Mouse (Mus musculus): ENCODE data around the gene Atp2b2. TPM values are rescaled to one million over a fixed set of nuclear protein-coding genes. Genes with fewer than 3 reads are reported as not detected.

The Atp2b2 gene
- 12.3 and 12.6 TPM in 2 replicates for polyA plus RNA-seq (2012; rRNA removed)

DNA sequence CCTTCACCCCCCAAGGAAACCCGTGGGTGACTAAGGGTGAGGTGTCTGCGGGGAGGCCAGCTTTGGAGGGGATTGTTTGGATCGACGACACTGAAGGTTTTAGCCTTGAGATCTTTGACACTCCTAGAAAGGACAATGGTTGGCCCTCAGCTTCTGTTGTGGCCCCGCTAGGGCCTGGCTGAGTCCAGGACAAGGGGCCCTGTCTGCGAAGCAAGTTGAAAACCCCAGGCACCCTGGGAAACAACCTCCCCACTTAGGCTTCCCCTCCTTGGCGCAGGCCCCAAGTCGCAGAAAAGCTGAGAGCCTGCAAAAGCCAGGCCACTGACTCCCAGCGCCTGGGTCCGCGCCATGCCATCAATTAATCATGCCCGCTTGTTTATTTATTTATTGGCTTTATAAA, at the start of gene Atp2b2:
TSS of gene Atp2b2 (minus strand) at position 282 of the 400 bp plus-strand sequence.

DNA sequence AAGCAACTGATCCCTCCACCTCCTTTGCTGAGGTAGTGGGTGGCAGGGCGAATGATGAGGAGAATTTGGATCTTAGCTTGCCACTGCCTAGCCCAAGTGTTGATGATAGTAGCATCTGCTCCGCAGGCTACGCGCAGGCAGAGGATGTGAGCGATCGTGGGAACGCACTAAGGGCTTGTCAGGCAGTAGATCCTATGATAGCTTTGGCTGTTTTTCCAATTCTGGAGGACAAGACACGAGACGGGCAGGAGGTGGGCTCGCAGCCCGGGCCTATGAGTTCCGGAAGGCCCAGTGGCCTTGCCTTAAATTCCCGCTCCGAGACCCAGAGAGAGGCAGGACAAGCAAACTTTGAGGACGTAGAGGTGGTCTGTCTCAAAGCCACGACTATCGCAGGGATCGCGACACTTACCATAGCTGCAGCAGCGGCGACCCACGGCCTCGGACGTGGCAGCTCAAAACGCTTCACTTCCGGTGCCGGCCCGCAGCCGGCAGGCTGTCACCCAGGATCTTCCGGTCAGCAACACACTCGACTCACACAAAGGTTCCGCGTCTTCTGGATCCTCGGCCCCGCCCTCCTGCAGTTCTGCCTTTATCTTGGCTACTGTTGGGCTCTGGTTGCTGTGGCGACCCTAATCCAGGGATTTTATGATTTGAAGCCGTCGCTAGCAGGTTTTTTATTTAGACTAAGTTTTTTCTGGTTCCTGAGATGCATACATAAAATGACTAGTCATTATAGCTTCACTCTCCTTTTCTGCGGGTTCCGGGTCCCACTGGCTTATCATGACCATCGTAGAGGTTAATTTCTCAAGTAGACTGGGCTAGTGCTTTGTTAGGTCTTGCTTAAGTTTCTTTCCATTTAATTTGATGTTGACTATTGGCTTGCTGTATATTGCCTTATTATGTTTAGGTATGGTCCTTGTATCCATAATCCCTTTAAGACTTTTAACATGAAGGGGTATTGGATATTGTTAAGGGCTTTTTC, 301.9 kb downstream of the Atp2b2 start, which contains the start of gene Sec13:
TSS of gene Sec13 (minus strand) at position 508 of the 982 bp plus-strand sequence.

DNA sequence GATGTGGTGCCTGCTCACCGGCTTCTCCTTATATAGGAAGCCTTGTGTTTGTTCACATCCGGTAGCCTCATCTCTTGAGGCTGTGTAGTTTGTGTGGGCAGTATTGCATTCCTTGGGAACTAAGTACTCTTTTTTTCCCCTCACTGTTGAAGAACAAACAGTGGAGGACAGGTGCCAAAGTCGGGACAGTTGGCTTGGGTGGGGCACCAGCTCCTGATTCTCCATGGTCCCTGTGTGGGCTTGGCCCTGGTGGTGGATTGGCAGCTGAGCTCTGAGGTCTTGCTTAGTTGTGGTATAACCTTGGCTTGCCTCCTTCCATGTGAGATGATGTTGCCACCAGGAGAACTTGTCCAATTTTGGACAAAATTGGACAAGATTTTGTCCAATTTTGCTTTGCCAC, 322.5 kb downstream of the Atp2b2 start, which contains the start of gene Ghrl:
TSS of gene Ghrl (minus strand) at position 3 of the 400 bp plus-strand sequence.

DNA sequence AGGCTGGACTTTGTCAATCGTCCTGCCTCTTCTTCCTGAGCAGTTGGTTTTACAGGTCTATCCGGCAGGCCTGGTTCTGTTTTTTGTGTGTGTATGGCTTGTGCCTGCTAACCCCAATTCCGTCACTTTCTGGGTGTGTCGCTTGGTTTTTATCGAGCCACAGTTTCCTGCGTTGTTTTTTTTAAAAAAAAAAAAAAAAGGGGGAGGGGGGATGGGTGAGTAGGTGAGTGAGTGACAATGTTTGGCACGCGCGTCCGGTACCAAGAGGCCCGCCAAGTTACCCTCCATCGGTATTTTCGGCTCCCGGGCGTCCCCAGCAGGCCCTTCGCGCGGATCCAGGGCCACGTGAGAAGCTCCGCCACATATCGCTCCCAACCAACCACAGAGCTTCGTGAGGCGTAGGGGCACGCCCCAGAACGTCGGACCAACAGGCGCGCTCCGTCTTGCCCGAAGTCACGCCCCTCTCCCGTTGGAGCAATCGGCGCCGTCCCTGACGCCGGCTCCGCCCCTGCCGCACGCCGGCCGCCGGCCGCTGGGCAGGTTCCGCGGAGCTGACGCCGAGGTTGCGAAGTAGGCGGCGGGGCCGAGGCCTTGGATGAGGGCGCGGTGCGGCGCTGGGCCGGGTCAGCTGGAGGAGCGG, 345.7 kb downstream of the Atp2b2 start, which contains the start of gene Tatdn2:
TSS of gene Tatdn2 (plus strand) at position 469 of the 640 bp plus-strand sequence.

Other genes with a start within 250 kb of the Atp2b2 start
- 2.2 and 4.1 TPM in 2 replicates for gene Slc6a11, start 88.6 kb upstream of the Atp2b2 start, polyA plus RNA-seq (2012; rRNA removed)
- 0.08 TPM in 1 of 2 replicates, not detected in the other for gene Slc6a1, start 240.0 kb upstream of the Atp2b2 start, polyA plus RNA-seq (2012; rRNA removed)

Measured in ovary, adult 2 months (tissue).